Mouse (Mus musculus) midbrain, embryonic 12.5 days (tissue): ENCODE measurements around the gene Got2. TPM values are rescaled to one million over a fixed set of nuclear protein-coding genes. Genes with fewer than 3 reads are reported as not detected.
"Not testable (repeated sequence)": the region's sequence is repeated elsewhere in the genome, so short reads cannot be mapped to it uniquely, and the experiment has no call there.

Source experiments
- ATAC-seq: fragments of 200-750 bp; cut with Nextera tagmentation; 2 replicates; pipeline ENCODE4 v1.8.0; 2017; ENCODE audit warnings: low read depth, moderate TSS enrichment, moderate library complexity; ENCODE audit not compliant: low FRiP score
- H3K27ac ChIP-seq: fragments of 300-500 bp; sonication (generic); replicated peaks from 2 replicates; pipeline ENCODE4 v1.5.1; 2016; ENCODE audit warnings: mild to moderate bottlenecking
- H3K27me3 ChIP-seq: fragments of 300-500 bp; sonication (generic); 2 replicates; pipeline ENCODE4 v1.6.1; 2016; ENCODE audit warnings: mild to moderate bottlenecking
- H3K36me3 ChIP-seq: fragments of 300-500 bp; sonication (generic); 2 replicates; pipeline ENCODE4 v1.6.1; 2016
- H3K4me1 ChIP-seq: fragments of 300-500 bp; sonication (generic); 2 replicates; pipeline ENCODE4 v1.6.1; 2016
- H3K4me2 ChIP-seq: fragments of 300-500 bp; sonication (generic); replicated peaks from 2 replicates; pipeline ENCODE4 v1.6.1; 2016; ENCODE audit warnings: mild to moderate bottlenecking, moderate library complexity
- H3K4me3 ChIP-seq: fragments of 300-500 bp; sonication (generic); 2 replicates; pipeline ENCODE4 v1.5.1; 2016; ENCODE audit warnings: mild to moderate bottlenecking
- H3K9ac ChIP-seq: fragments of 300-500 bp; sonication (generic); replicated peaks from 2 replicates; pipeline ENCODE4 v1.6.1; 2016; ENCODE audit warnings: mild to moderate bottlenecking, moderate library complexity
- H3K9me3 ChIP-seq: fragments of 300-500 bp; sonication (generic); 2 replicates; pipeline ENCODE4 v1.6.1; 2016; ENCODE audit warnings: mild to moderate bottlenecking
- WGBS: fragments of 180-500 bp; shearing (Covaris S2); methylation state at CpG from one replicate; pipeline ENCODE4 v1.1.7; 2016; 5-methylcytosine and 5-hydroxymethylcytosine counted together
- polyA plus RNA-seq: library from polyadenylated mRNA; unstranded; fragments of >200 nt; fragmentation: Nextera tagmentation; extraction: Ambion mirVana; gene quantifications from 2 replicates; pipeline ENCODE4 v1.2.1, GENCODE M21; 2016

The Got2 gene
- polyA plus RNA-seq, 1 experiment from 2014 or later: 194 TPM

DNA sequence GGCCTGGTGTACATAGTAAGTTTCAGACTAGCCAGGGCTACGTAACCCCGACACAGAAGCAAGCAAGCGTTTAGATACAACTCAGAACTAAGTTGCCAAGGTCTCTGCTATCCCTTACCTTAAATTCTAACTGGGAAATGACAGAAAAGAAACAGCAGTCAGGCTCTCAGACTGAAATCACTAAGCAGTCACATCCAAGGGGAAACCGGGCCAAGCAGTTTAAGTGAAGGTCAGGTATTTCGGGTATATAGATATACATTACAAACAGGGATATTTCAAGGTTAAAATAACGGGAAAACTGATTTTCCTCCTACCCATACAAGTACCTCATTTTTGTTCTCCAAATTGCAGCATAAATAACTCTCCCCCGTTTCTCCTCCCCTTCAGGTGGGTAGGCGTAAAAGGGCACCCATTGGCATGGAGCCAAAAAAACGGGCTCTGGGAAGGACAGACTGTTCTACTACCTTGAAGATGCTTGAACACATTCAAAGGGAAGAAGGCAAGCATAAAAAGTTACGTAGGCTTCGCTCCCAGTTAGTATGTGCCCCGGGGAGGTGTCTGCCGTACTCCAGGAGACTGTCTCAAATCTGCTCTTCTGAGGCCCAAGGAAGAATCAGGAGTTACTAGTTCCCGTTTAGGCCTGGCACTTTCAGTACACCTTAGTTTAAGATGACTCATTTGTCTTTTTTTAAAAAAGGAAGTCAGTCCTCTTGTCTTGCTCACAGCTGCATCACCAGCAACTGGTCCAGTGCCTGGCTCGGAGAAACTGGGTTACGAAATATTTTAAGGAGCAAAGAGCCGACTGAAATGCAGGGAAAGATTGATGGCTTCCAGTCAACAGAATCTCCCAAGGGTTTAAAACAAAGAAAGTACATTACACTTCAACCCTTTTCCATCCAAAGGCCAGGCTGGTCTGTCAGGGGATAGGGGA, 1.4 kb downstream of the Got2 start:
- H3K4me1 ChIP-seq: peaks cover 25% of the 10 kb centered on the region
- H3K9ac ChIP-seq: peak overlapping the region; percentile 71
- no peaks in the 10 kb centered on the region for H3K27me3 ChIP-seq
- no peak for ATAC-seq
- H3K9me3 ChIP-seq: no peaks in the 10 kb centered on the region
- H3K36me3 ChIP-seq: no peaks in the 10 kb centered on the region
- 0 out of 2 replicates have a peak overlapping the region, but pooled peaks have one; percentile 81 for H3K27ac ChIP-seq
- WGBS: 81% methylated on average over 17 of the region's 17 CpGs
- H3K4me2 ChIP-seq: peak overlapping the region; percentile 68
- peak overlapping the region; percentile 90 for H3K4me3 ChIP-seq

DNA sequence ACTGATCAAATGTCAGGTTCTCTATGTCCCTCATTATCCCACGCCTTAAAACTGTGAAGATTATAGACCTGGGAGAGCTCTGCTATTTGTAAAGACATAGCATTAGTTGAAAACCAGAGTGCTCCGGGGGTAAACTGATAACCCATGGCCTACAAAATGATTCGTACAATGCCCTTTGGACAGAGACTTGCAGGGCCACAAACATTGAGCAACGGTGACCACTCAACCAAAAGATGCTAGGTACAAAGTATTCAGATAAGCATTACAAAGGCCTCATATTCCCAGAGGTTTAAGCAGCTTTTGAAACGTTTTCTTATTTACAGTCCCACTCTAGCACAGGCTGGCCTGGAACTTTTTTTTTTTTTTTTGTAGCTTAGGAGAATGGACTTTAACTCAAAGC, 2.4 kb downstream of the Got2 start:
- Histone ChIP-seq H3K27ac (no peak overlapping the region), H3K9ac (no peak overlapping the region), H3K4me3 (no peak overlapping the region), H3K4me1 (peaks cover 25% of the 10 kb centered on the region), H3K9me3 (no peaks in the 10 kb centered on the region), H3K36me3 (no peaks in the 10 kb centered on the region), H3K4me2 (no peak overlapping the region), H3K27me3 (no peaks in the 10 kb centered on the region)
- WGBS: 80% methylated on average over 5 of the region's 5 CpGs
- no peak for ATAC-seq

DNA sequence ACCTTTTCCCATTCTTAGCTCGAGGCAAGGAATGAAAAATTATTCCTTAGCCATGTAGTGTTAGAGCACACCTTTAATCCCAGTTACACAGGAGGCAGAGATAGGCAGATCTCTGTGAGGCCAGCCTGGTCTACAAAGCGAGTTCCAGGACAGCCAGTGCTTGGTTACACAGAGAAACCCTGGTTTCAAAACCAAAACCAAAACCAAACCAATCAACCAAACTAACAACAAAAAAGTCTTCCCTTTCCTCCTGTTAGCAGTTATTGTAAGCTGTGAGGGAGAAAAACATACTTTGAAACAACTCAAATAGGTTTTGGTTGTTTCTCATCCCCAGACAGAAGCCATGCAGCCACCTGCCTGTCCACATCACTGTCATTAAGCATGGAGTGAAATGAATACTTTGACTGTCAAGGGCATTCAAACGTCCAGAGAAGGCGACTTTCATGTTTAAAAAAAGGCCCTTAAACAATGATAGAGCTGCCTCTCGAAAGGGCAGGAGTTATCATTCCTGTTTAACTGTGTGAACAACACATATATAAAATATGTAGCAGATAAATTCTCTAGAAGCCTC, 3.0 kb downstream of the Got2 start:
- peaks cover 25% of the 10 kb centered on the region for H3K4me1 ChIP-seq
- H3K36me3 ChIP-seq: no peaks in the 10 kb centered on the region
- 76% methylated on average over 5 of the region's 5 CpGs for WGBS
- no peaks in the 10 kb centered on the region for H3K27me3 ChIP-seq
- H3K9me3 ChIP-seq: no peaks in the 10 kb centered on the region
- no peak overlapping the region for H3K27ac ChIP-seq
- no peak overlapping the region for H3K4me2 ChIP-seq
- H3K4me3 ChIP-seq: no peak overlapping the region
- no peak overlapping the region for H3K9ac ChIP-seq
- ATAC-seq: no peak

DNA sequence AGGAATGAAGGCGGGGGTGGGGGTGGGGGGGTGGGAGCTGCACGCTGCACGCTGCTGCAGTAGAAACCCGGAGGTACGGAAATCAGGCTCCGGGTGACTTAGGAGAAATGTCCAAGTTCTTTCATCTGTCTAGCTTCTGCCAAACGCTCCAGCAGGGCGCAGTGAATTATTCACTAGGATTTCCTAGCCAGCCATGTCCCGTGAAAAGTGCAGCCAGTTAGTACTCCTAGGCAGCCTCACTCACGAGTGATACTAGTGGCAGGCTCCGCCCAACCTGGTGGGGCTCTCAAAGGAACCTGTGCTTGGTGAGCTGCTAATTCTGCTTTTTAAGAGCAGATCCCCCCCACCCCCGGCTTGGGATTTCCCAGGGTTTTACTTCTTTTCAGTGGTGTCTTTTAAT, 3.9 kb downstream of the Got2 start:
- no peaks in the 10 kb centered on the region for H3K27me3 ChIP-seq
- H3K4me1 ChIP-seq: peaks cover 25% of the 10 kb centered on the region
- no peak overlapping the region for H3K4me3 ChIP-seq
- no peaks in the 10 kb centered on the region for H3K36me3 ChIP-seq
- no peaks in the 10 kb centered on the region for H3K9me3 ChIP-seq
- no peak overlapping the region for H3K27ac ChIP-seq
- WGBS: 86% methylated on average over 12 of the region's 12 CpGs
- H3K9ac ChIP-seq: no peak overlapping the region
- H3K4me2 ChIP-seq: no peak overlapping the region
- no peak for ATAC-seq

DNA sequence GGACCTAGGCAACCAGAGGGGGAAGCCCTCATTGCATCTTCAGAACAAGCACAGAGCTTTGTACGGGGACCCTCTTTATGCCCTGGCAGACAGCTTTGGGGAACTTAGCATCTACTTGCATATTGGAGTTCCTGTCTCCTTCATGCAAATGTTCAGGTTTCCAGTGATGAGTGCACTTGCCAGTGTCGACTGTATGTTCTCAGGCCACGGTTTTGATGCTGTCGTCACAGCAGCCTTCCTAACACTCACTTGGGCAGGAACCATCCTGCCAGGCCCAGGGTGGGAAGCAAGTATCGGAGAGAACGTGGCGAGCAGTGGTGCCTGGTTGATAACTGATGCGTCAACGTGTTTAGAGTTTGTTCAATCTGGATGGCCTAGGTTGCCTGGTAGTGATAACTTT, 6.2 kb downstream of the Got2 start:
- Histone ChIP-seq H3K36me3 (peaks cover 6% of the 10 kb centered on the region), H3K27ac (no peak overlapping the region), H3K4me2 (no peak overlapping the region), H3K9me3 (no peaks in the 10 kb centered on the region), H3K27me3 (no peaks in the 10 kb centered on the region), H3K4me3 (no peak overlapping the region), H3K4me1 (peaks cover 34% of the 10 kb centered on the region), H3K9ac (no peak overlapping the region)
- ATAC-seq: no peak
- WGBS: 91% methylated on average over 9 of the region's 9 CpGs

DNA sequence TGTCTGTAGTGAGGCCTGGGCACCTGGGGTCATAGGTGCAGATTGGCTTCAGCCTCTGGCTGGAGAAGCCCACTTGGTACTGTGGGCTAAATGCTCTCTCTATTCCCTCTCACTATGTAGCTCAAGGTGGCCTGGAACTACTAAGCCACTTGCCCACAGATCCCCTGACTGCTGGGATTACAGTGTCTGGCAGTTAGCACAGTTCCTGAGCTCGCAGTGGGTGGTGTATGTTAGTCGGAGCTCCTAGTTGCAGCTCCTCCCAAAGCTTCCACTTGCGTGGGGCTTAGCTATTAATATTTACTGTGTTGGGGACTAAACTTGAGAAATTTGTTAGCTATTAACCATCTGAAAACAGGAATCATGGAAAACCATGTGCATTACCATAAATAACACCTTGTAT, 6.8 kb downstream of the Got2 start:
- H3K36me3 ChIP-seq: peaks cover 12% of the 10 kb centered on the region
- no peak overlapping the region for H3K4me2 ChIP-seq
- no peak for ATAC-seq
- H3K9me3 ChIP-seq: no peaks in the 10 kb centered on the region
- no peaks in the 10 kb centered on the region for H3K27me3 ChIP-seq
- H3K4me3 ChIP-seq: no peak overlapping the region
- H3K4me1 ChIP-seq: peaks cover 28% of the 10 kb centered on the region
- no peak overlapping the region for H3K27ac ChIP-seq
- 86% methylated on average over 3 of the region's 3 CpGs for WGBS
- H3K9ac ChIP-seq: no peak overlapping the region

DNA sequence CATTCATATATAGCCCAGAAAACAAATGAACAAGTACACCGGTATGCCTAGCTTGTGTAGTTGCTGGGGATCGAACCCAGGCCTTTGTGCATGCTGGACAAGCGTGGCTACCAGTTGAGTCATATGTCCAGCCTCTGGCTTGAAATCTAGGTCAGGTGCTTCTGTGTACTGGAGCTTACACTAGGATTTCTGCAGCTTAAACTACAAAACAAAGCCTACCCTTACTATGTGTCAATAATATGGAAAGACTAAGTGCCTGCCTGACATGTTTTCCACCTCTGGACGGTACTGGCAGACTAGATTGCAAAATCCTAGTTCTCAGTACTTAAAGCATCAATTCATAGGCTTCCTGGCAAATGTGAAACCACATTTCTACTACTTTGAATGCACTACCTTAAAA, 8.5 kb downstream of the Got2 start:
- Histone ChIP-seq H3K4me3 (no peak overlapping the region), H3K4me2 (no peak overlapping the region), H3K27ac (no peak overlapping the region), H3K9me3 (no peaks in the 10 kb centered on the region), H3K4me1 (peaks cover 12% of the 10 kb centered on the region), H3K9ac (no peak overlapping the region), H3K36me3 (peaks cover 27% of the 10 kb centered on the region), H3K27me3 (no peaks in the 10 kb centered on the region)
- no peak for ATAC-seq
- 93% methylated on average over 4 of the region's 4 CpGs for WGBS

DNA sequence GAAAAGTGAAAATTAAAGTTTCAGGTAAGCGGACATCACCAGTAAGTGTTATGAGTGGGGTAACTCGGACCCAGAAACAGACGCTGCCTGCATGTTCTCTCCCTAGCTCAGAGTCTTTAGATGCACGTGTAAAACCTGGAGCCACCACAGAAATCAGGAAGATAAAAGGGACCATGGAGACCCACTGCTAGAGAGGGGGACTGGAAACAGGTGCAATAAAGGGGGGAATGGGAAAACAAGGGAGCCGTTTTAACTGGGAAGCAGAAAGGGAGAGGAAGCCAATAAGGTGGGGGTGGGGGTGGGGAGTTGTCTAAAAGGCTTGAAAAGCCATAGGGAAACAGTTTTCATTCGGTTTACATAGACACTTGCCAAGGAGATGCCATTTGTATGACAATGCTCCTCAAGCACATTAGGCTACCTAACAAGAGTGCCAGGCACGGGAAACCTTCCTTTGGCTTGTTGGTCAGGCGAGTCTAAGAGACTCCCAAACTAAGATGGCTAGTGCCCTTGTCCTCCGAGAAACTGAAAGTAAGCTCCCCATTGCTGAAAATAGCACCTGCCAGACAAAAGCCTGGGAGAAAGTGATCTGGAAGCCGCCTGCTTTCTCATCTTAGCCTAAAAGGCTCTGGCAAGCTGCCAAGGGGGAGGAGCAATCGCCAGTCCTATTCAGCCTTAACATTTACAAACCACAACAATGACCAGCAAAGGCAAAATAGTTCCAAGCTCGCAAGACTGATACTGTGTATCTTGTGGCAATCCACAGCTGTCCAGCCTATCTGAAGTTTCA, 10.0 kb downstream of the Got2 start:
- Histone ChIP-seq H3K27me3 (no peaks in the 10 kb centered on the region), H3K4me2 (peak overlapping the region; percentile 44), H3K27ac (peak overlapping the region; percentile 70), H3K9me3 (no peaks in the 10 kb centered on the region), H3K9ac (no peak overlapping the region; the same call in 1 of the 2 replicates), H3K4me3 (peak overlapping the region; percentile 17), H3K4me1 (peaks cover 12% of the 10 kb centered on the region), H3K36me3 (peaks cover 42% of the 10 kb centered on the region)
- 51% methylated on average over 12 of the region's 12 CpGs for WGBS
- peak; percentile 77 for ATAC-seq

DNA sequence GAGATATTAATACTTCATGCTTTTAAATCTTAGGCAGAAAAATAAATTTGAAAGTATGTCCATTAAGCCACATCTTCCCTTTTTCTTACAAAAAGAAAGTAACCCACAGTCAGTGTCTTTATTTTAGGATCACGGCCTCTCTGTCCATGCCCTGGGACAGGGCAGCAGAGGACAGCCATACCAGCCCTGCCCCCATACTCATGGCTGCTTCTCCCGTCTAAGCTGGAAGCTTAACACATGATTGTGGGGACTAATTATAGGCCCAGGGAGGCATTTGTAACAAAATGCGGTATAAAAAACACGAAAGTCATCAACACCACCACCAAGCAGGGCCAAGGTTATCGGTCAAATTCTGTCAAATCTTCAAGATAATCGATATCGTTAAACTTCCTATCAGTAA, 13.1 kb downstream of the Got2 start:
- Histone ChIP-seq H3K4me2 (no peak overlapping the region), H3K4me1 (peaks cover 12% of the 10 kb centered on the region), H3K9ac (no peak overlapping the region), H3K9me3 (no peaks in the 10 kb centered on the region), H3K27me3 (no peaks in the 10 kb centered on the region), H3K27ac (no peak overlapping the region), H3K36me3 (peaks cover 71% of the 10 kb centered on the region), H3K4me3 (no peak overlapping the region)
- ATAC-seq: no peak
- 96% methylated on average over 7 of the region's 7 CpGs for WGBS

DNA sequence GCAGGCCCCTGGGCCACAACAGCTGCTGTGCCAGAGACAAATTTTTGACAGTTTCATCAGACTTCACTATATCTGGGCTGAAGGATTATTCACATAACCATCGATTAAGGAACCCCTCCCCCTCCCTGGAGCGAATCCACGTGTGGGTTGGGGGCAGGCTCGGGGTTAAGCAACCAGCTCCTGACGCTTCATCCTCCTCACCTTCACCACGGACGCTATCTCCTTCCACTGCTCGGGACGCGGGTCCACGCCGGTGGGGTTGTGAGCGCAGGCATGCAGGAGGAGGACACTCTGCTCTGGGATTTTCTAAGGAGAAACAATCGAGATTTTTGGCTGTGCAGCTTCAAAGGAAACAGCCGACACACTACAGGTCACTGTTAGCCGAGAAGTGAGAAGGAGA, 16.7 kb downstream of the Got2 start:
- WGBS: 91% methylated on average over 16 of the region's 16 CpGs
- H3K4me2 ChIP-seq: no peak overlapping the region
- H3K4me3 ChIP-seq: no peak overlapping the region
- ATAC-seq: no peak
- H3K4me1 ChIP-seq: no peaks in the 10 kb centered on the region
- H3K27ac ChIP-seq: no peak overlapping the region
- no peaks in the 10 kb centered on the region for H3K27me3 ChIP-seq
- no peaks in the 10 kb centered on the region for H3K9me3 ChIP-seq
- H3K36me3 ChIP-seq: peaks cover 96% of the 10 kb centered on the region
- no peak overlapping the region for H3K9ac ChIP-seq

DNA sequence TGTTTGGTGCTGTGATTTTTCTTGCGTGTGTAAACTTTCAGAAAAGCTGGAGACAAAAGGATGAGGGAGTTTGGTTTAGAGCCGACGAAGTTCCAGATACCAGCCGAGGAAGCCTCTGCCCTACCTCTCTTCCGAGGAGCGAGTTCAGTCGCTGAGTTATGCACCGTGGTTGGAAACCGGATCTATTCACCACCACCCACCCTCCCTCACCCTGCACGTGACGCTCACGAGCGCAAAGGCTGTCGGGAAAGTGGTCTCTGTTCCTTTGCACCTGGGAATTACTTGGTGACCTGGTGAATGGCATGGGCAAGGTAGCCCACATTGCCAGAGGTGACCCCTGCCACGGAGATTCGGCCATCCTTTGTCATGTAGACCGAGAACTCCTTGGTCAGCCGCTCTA, 23.5 kb downstream of the Got2 start:
- H3K27me3 ChIP-seq, H3K9ac ChIP-seq, ATAC-seq, H3K9me3 ChIP-seq, H3K4me1 ChIP-seq, H3K4me3 ChIP-seq, H3K4me2 ChIP-seq, H3K27ac ChIP-seq: not testable (repeated sequence)
- WGBS: 95% methylated on average over 18 of the region's 18 CpGs
- peaks cover 58% of the 10 kb centered on the region for H3K36me3 ChIP-seq
